Mouse (Mus musculus): ENCODE measurements at regions not wholly inside any gene's neighbourhood (a gene's known extent, or its start where the extent isn't known, plus 50 kb on each side); places are given as distances from the start of the nearest gene placed in this dataset.
"Not testable (repeated sequence)": the region's sequence is repeated elsewhere in the genome, so short reads cannot be mapped to it uniquely, and the experiment has no call there.

DNA sequence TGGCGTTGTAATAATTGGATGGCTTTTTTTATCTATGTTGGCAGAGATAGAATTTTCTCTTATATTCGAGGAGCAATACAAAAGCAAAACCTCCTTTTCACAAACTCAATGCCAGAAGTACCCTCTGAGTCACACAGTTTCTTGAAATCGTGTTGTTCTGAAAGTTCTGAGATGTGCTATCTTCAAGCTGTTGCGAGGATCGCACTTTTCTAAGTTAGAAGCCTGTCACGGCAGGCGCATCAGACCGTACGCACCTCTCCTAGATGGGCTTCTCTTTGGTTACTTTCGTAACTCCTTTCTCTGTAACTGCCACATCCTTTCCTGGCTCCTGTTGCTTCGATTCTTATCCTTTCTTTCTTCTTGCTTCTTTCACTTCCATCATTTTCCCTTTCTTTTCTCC, 271.2 kb upstream of the Arrdc3 start:
- DNase-seq (ENCODE audit: low spot score): no peak

DNA sequence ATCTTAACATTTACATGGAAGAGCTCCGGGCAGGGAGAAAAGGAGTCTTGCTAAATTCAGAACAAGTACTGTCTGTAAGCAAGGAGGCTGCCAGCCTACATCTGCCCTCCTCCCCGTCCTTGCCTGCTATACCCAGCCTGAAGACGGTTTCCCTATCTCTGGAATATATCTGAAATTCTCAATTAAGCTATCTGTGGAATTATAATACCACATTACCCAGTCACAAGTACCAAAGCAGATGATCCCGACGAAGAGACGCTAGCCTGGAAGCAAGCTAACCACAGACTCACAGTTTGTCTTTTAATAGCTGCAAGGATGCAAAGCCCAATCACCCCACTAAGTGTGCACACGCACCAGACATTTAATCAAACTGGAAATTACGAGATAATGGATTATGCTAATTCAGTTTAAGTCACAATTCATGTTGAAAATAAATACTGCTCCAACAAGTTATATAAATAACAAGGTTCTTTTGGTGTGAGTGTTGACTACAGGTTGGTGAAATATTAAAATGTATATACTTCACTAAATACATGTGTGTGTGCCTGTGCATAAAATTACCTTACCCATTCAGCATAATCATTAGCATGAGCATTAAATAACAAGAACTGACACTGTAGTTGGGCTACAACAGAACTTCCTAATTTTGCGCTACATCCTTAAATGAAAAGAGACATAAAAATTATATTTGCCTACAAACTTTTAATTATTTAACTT, 269.9 kb upstream of the Arrdc3 start:
- no peak for DNase-seq (ENCODE audit: low spot score)

DNA sequence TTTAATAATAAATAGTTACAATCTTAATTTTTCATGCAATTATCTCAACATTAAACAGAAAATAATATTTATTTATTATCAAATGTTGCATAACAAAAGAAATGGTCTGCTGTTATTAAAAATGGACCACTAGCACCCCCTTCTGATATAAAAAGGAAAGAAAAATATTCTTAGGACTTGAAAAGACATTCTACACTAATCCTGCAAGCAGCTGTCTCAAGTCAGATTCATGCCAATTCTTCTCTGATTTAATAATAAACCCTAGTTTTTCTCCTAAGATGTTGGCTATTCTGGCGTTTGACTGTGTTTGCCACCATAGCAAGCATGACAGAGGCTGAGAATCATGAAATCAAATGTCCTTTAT, 269.3 kb upstream of the Arrdc3 start:
- no peak for DNase-seq (ENCODE audit: low spot score)

DNA sequence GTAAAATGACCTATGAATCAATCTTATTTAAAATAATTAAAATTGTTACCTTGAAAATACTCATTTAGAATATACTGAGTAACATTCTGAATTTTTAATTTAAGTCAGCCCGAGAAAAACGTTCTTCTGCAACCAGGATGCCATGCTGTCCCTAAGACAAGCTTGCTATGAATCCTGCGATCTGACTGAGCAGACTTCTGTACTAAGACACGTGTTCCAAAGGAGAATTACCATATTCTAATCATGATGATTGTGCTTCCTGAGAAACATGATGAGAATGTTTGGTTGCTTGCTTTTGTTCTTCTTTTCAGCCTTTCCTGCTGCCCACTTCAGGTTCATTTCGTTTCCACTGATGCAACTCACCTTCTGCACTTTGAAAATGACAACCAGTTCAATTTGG, 268.2 kb upstream of the Arrdc3 start:
- DNase-seq (ENCODE audit: low spot score): no peak

GRCm38 (mm10) chr13:80623005-80623404, 260.2 kb upstream of the Arrdc3 start:
- DNase-seq (ENCODE audit: low spot score): no peak

DNA sequence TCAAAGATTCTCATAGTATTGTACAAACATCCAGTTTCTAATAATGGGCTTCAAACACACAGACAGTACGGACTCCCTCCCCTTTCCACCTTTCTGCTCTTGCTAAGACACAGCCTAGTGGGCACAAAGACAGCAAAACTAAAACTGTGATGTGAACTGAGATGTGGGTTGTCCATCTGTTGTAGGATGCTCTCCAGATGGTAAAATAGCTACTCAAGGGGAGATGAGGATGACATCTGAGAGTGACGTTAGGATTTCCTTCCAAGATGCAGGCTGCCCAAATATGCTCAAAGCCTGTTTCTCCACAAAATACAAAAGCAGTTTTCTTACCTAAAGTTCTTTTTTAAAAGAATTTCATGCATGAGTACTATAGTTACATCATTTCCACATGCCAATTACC, 241.8 kb upstream of the Arrdc3 start:
- no peak for DNase-seq (ENCODE audit: low spot score)

DNA sequence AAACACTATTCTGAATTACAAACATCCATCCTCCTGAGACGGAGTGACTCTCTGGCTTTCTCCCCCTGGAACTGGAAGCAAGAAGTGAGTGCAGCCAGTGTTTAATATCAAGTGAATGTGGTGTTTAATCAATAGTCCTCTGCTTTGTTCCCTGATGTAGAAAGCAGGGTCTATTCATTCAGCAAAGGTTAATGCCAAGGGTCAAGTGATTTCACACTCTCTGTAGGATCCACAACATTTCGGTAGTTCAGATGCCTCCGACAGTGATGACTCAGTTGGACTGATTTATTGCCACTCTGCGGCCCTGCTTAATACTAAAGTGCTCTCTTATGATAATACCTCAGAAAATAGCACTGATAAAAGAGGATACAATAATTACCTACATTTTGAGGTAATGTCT, 235.6 kb upstream of the Arrdc3 start:
- DNase-seq (ENCODE audit: low spot score): no peak

DNA sequence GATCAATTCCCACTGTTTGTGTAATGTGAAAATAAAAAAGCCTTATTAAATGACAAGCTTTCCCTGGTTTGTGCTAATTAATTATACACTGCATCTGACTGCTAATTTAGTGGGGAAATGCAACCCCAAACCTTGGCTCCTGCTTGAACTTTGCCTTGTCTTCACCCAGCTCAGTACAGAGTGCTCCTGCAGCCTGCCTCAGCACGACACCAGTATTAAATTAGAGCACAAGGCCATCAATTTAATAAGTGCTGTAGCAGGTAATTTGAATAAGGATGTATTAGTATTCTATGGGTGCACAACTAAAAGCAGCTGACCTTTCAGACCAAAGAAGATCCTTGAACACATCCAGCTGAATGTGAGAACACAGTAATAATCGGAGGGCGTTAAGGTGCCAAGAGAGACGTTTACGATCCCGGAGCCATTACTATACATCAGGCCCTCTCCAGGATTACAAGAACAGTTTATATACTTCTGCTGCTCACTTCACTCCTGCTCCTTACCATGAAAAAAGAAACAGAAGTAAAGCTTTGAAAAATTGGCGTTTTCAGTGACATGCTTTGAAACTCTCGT, 230.1 kb upstream of the Arrdc3 start:
- no peak for DNase-seq (ENCODE audit: low spot score)

GRCm38 (mm10) chr13:80666186-80666713, 216.9 kb upstream of the Arrdc3 start:
- DNase-seq (ENCODE audit: low spot score): no peak

GRCm38 (mm10) chr13:80689871-80690270, 193.3 kb upstream of the Arrdc3 start:
- DNase-seq (ENCODE audit: low spot score): no peak

GRCm38 (mm10) chr13:80690654-80691386, 192.4 kb upstream of the Arrdc3 start:
- DNase-seq (ENCODE audit: low spot score): no peak

GRCm38 (mm10) chr13:80695549-80696150, 187.5 kb upstream of the Arrdc3 start:
- DNase-seq (ENCODE audit: low spot score): no peak

- DNase-seq (ENCODE audit: low spot score): peak; percentile 2
Observed at GRCm38 (mm10) chr13:80709531-80710306, 173.5 kb upstream of the Arrdc3 start.

- no peak for DNase-seq (ENCODE audit: low spot score)
Observed at GRCm38 (mm10) chr13:80719313-80719712, 163.9 kb upstream of the Arrdc3 start.

DNA sequence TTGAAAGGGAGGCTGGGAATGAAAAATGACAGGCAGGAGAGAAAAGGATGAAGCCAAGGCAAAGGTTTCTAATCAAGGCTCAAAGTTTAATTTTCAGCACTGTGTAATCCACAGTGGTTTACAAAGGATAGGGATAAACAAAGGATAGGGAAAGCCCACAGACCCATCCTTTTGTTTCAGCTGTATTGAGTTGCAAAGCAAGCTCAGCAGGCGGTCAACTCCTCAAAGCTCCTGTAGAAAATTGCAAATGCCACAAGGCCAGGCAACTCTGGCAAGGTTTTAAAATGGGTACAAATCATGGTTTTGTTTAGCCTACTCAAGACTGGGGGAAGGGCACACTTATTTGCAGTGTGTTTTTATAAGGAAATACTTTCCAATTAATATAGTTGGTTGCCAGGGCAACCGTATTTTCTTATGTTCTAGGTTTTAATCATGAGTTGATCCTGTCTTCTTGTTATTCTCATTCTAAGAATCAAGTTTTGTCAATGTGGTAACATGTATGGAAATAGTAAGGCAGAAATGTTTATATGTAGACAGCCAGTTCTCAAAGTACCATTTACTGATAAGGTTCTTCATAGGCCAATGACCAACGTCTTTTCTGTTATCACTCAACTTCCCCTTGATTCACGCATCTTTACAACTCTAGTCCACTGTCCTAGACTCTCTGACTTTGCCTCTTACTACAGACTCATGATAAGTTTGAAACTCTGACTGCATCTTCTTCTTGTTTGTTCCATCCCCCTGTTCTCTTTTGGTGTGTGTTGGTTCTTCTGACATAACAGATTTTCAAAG, 159.8 kb upstream of the Arrdc3 start:
- DNase-seq (ENCODE audit: low spot score): no peak

DNA sequence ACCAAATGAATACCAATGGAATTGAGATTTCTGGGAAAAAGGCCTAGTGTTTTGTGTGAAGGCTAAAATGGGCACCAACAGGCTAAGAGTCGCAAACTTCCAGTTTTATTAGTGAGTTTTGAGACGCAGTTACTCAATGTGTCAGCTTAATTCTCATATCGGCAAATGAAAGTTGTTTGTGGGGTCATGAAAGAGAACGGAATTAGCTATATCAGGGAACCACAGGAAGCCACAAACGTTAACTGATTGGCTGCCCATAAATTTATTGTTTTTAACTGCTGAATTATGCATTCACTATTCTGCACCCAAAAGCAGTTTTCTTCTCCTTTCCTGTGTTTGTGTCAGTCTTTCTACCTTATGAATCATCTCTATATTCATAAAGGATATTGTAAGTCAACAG, 154.0 kb upstream of the Arrdc3 start:
- no peak for DNase-seq (ENCODE audit: low spot score)

- no peak for DNase-seq (ENCODE audit: low spot score)
Observed at GRCm38 (mm10) chr13:80745991-80746390, 137.2 kb upstream of the Arrdc3 start.

GRCm38 (mm10) chr13:80747022-80747421, 136.2 kb upstream of the Arrdc3 start:
- DNase-seq (ENCODE audit: low spot score): not testable (repeated sequence)
